Mouse (Mus musculus): Measurements from ENCODE around the gene F830045P16Rik.

DNA sequence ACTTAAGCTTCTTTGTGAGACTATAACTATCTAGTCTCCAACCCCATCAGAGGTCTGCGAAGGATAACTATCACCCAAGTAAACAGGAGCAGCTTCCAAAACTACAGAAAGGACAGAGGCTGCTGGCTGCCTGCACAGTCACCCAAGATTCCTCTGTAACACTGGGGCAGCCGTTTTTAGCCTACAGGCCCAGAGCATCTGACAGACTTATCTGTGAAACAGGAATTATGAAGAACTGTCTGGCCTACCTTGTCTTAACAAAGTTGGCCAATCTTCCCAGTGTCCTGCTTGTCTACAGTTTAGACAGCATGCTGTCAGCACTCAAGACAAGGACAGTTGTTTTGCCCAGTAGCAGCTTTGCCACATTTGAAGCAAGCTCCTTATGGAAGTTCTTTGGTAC is 4.5 kb downstream of the F830045P16Rik start:
- TF ChIP-seq CTCF (conservative IDR thresholded peaks at IDR 0.05; ENCODE audit: low read length): no peak
- TF ChIP-seq POU5F1 (IDR thresholded peaks at IDR 0.05; ENCODE audit: borderline replicate concordance, low read length): no peak
- TF ChIP-seq NANOG (IDR thresholded peaks at IDR 0.05; ENCODE audit: borderline replicate concordance, low read length): no peak
